Mouse (Mus musculus): ENCODE data around the gene Igfbp6.

The Igfbp6 gene

DNA sequence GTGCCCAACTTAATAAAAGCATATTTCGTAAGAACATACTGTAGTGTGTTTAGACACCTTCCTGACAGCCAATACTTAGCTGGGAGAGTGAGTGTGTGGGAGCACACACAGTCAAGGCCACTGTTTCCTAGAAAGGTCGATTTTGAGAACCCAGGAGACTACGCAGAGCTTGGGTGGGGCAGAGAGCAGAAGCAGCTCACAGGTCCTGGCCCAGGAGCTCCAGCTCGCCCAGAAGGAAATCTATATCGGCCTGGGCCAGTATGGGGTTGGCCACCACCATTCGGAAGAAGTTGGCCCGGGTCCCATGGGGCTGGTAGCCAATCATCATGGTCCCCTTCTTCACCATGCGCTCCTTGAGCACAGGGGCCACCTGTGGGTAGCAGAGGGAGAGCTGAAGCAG is 33.3 kb downstream of the Igfbp6 start:
- no peak for DNase-seq

DNA sequence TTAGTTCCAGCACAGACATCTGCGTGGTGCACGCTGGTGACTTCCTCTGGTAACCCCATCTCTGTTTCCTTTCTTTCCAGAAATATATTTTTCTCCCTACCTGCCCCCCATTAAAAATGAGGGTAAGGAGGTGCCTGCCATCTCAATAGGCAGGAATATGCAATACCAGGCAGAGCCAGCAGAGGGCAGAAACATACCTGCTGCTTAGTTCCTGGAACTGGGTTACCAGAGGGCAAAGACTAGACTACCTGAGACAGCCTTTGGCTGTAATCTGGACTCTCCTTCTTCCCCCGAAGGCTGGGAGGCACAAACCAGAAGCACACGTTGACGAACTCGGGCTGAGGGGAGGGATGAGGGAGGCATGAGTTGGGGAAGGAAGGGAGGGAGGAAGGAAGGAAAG is 34.1 kb downstream of the Igfbp6 start:
- DNase-seq, result peak; percentile 80 to 85

DNA sequence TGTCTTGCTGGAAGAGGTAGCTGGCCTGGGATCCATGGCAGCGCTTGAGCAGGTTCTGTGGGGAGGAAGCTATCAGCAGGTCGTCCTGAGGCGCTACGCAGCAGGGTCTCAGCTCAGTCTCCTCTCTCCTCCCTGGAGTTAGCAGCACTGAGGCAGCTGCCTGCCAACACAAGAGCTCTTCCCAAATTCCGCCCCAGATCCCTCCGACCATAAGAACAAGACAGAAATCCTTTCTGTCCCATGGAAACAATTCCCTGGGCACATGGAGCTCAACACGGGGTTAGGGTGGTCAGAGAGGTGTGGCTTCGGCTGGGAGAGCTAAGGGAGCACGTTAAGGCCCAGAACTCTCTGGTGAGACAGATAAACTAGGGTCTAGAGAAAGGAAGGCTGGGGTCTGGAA is 34.9 kb downstream of the Igfbp6 start:
- no peak for DNase-seq

DNA sequence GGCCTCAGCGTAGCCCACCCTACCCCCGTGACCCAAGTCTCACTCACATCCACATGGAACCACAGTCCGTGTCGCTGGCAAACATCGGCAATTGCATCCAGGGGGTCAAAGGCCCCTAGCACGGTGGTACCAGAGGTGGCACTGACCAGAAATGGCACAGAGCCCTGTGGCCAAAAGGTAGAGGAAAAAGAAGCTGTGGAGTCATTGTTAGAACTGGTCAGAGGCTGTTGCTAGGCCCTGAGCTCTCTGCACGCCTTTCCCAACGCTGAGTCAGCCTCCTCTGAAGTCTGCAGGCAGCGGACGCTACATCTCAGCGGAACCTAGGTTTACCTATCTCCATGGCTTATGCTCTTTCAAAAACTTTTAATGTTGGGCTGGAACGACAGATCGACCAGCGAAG is 35.8 kb downstream of the Igfbp6 start:
- no peak for DNase-seq

DNA sequence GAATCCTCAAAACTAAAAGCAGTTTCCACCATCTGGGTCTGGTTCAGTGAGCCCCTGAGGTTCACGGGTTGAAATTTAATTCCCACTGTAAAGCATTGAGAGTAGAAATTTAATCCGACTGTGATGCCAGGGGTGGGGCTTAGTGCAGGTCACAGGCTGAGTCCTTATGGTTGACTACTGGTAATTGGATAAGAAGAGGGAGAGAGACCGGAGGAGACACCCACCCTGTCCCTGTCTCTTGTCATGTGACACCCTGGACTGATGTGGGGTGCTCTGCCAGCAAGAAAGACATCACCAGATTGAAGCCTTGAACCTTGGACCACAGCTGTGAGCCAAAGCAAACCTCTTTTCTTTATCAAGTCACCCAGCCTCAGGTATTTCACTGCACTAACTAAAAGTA is 38.9 kb downstream of the Igfbp6 start:
- no peak for DNase-seq

DNA sequence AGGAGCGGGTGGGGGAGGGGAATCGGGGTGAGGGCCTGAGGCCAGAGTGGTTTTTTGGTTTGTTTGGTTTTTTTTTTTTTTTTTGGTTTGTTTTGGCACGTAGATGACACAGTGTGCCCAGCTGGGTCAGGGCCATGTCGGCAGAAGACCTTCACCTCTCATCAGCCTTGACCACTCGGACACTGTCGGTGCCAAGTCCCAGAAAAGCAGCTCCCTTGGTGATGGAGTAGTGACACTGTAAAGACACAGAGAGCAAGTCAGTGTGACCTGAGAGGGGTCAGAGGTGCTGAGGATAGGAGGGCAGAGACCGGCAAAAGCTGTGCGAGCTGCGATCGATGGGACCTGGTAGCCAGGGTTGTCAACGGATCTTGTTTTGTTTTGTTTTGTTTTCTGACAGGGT is 42.1 kb downstream of the Igfbp6 start:
- no peak for DNase-seq

DNA sequence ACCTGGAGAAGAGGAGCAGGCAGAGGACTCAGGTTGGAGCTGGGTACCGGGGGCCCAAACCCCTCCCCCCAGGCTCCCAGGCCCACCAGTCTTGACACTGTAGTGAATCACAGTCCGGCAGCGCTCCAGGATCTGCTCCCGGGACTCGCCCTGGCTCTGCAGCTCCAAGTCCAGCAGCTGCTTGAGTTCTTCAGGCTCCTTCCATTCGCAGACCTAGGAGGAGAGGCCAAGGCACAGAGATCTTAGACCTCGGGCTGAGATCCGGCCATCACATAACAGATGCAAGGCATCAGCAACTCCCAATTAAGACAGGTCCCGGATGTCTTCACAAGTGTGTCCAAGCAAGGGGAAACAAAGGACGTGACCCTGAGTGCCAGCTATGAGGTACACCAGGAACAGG is 43.9 kb downstream of the Igfbp6 start:
- DNase-seq, result no peak

DNA sequence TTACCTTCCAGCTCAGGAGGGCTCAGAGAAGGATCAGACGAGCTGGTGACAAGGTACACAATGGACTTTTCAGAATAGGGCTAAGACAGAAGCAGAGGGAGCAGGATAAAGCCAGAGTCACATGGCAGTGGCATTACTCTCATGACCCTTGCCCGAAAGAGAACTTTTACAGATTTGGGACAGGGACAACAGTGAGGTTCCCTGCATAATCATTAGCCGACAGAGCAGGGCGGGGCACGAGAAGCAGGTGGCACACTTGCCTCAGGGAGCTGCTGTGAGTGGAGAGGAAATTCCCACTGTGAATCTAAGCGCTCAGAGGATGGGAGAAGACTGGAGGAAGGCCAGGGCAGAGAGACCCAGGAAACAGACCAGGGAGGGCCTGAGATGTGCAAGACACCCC is 44.7 kb downstream of the Igfbp6 start:
- no peak for DNase-seq

DNA sequence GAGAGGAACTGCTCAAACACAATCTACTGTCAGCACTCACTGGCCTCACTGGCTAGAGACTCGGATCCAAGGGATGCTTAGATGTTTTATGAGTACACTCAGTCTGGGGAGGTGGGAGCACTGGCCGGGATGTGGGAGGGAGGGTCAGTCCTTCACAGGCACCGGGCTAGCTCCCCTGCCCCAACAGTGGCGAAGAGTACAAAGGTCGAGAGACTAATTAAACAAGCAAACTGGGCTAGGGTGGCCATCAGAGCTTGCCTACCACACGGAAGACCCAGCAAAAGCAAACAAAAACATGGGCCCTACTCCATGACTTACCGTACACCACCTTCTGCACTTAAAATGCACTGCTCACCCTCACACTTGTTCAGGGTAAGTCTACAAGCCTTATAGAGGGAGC is 47.5 kb downstream of the Igfbp6 start:
- DNase-seq, result no peak

DNA sequence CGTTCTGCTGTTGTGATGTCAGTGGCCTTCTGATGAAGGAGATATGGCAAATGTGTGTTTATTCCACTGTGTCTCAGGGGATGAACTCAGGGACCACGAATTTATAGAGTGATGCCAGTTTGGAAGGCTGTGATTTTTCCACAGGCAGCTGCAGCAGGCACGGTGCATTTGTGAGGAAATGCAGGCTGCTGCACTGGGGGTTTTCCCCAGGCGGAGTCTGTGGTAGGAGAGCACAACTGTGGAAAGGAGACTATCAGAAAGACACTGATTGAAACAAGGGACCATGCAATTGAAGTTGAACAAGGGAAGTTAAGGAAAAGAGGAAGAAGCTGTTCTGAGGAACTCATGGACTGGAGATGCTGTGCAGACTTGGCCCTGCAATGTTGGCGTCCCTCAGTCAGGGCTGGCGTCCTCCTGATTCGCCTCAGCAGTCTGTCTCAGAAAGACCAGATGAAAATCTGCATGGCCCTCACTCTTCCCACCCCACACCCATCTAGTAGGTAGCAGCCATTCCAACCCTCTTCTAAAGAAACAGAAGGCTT is 48.2 kb downstream of the Igfbp6 start:
- no peak for DNase-seq

DNA sequence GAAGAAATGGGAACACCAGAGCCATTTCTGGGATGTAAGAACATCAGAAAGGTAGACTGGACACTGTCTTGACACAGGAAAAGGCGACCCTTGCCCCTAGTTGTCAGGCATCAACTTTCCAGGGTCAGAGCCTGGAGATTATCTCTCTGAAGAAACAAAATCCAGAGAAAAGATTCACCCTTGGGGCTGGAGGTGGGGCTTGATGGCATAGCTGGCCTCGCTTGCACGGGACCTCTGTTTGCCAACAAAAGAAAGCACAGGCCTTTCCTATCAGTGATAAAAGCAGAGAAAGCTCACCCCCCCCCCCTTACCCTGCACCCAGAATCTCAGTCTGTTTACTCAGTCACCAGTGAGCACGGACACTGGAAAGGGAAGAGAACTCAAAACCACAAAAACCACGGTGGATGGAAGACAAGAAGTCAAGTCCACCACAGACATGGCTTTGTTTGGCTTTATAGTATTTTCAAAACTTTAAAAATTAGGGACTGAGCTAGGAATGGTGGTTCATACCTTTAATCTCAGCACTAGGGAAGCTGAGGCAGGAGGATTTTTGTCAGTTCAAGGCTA is 48.7 kb downstream of the Igfbp6 start:
- no peak for DNase-seq

DNA sequence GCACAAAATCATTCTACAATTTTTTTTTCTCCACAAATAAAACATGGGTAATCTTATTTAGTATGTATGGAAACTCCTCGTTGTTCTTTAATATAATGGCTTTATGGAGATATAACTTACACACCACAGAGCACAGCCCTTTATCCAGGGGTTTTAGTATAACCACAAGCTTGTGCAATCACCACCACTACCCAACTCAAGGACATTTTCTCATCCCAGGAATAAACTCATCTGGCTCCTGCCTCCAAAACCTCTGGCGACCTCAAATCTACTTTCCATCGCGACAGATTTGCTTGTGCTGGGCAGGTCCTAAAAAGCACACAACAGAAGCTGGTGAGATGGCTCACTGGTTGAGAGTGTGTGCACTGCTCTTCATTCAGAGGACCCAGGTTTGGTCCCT is 49.5 kb downstream of the Igfbp6 start:
- no peak for DNase-seq

DNA sequence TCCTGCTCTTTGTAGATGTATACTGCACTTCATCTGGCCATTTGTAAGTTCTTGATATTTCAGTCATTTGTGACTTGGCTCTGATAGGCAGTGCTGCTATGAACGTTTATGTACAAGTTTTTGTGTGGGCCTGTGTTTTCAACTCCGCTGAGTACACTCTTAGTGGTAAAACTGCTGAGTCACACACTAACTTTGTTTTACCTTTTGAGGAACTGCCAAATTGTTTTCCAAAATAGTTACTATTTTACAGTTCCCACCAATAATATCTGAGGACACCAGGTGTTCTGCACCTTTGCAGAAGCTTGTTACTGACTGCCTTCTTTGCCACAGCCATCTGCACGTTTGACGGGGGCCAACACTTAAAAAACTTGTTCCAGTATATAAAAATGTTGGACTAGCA is 50.3 kb downstream of the Igfbp6 start:
- no peak for DNase-seq

DNA sequence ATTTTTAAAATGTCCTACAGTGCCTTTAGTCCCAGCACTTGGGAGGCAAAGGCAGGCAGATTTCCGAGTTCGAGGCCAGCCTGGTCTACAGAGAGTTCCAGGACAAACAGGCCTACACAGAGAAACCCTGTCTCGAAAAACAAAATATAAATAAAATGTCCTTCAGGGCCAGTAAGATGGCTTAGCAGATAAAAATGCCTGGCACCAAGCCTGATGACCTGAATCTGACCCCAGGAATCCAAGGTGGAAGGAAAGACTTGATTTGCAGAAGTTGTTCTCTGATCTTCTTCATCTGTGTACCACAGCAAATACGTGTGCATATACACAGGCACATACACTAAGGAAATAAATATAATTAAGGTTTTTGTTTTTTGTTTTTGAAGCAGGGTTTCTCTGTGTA is 51.2 kb downstream of the Igfbp6 start:
- no peak for DNase-seq

DNA sequence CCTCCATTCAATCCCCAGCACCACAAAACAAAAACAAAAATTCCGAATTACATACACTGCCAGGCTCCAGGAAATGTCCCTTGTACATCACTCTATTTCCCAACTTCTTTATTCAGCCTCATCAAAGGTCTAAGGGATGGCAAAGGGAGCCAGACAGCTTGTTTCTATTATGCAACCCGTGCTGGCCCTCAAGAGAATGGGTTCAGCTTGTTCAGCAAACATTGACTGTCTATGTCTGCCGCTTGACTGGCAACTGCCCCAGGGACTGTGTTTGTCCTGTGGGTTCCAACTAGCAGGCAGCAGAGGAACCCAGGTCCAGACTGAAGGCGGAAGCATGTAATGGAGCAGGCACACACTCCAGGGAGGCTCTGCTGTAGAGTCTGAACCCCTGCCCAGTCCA is 54.7 kb downstream of the Igfbp6 start:
- no peak for DNase-seq
